Mouse (Mus musculus) urinary bladder, adult 18-20 months (tissue): ENCODE results near the gene Sec23b.
A peak's percentile ranks its signal among the peaks of the same experiment; 100 is the strongest.

ENCODE experiments used
- DNase-seq, 2 experiments: peaks; one replicate each; pipeline ENCODE4 v3.0.0; 2022; ENCODE audit warnings: low spot score in 2 of 2, mixed read lengths in 2 of 2

Sec23b gene

GRCm38 (mm10) chr2:144601576-144601975 is 45.5 kb downstream of the Sec23b start:
- no peak for DNase-seq

GRCm38 (mm10) chr2:144613956-144614355 is 57.9 kb downstream of the Sec23b start:
- DNase-seq = no peak

GRCm38 (mm10) chr2:144617074-144617874 is 61.2 kb downstream of the Sec23b start:
- no peak for DNase-seq

GRCm38 (mm10) chr2:144621491-144621890 is 65.5 kb downstream of the Sec23b start:
- DNase-seq = no peak

- no peak for DNase-seq
These were observed 77.5 kb downstream of the Sec23b start for GRCm38 (mm10) chr2:144633551-144633950.

- no peak for DNase-seq
These were observed 78.2 kb downstream of the Sec23b start for GRCm38 (mm10) chr2:144634231-144634630.

- no peak for DNase-seq
These were observed 78.7 kb downstream of the Sec23b start for GRCm38 (mm10) chr2:144634729-144635128.

GRCm38 (mm10) chr2:144635644-144636320 is 79.8 kb downstream of the Sec23b start:
- DNase-seq = peak; percentile 25 to 35

- no peak for DNase-seq
These were observed 81.2 kb downstream of the Sec23b start for GRCm38 (mm10) chr2:144637204-144637603.

GRCm38 (mm10) chr2:144637671-144638395 is 81.8 kb downstream of the Sec23b start:
- no peak for DNase-seq

GRCm38 (mm10) chr2:144638719-144639118 is 82.7 kb downstream of the Sec23b start:
- no peak for DNase-seq

GRCm38 (mm10) chr2:144640101-144640500 is 84.1 kb downstream of the Sec23b start:
- no peak for DNase-seq
